Mouse (Mus musculus) layer of hippocampus, adult 18-20 months (tissue): ENCODE results near the gene Tacc2. TPM values are rescaled to one million over a fixed set of nuclear protein-coding genes. Genes with fewer than 3 reads are reported as not detected.
"Not testable (repeated sequence)": the region's sequence is repeated elsewhere in the genome, so short reads cannot be mapped to it uniquely, and the experiment has no call there.

Source experiments
- DNase-seq, 2 experiments: peaks; one replicate each; pipeline ENCODE4 v3.0.0; 2022; ENCODE audit warnings: low spot score in 2 of 2
- total RNA-seq, 2 experiments: library from RNA; stranded (reverse); gene quantifications; 2 replicates each; pipeline ENCODE4 v1.2.3; 2021

Gene Tacc2
- total RNA-seq, 2 experiments from 2014 or later, result 73.8 to 77.5 TPM

- DNase-seq, result no peak
These were observed 70.8 kb downstream of the Tacc2 start for GRCm38 (mm10) chr7:130648061-130648460.

GRCm38 (mm10) chr7:130649257-130649656 is 72.0 kb downstream of the Tacc2 start:
- no peak for DNase-seq

GRCm38 (mm10) chr7:130650621-130651020 is 73.4 kb downstream of the Tacc2 start:
- no peak for DNase-seq

- DNase-seq, result no peak
These were observed 75.9 kb downstream of the Tacc2 start for GRCm38 (mm10) chr7:130653036-130653555.

GRCm38 (mm10) chr7:130654562-130654961 is 77.3 kb downstream of the Tacc2 start:
- no peak for DNase-seq

- DNase-seq, result no peak
These were observed 79.7 kb downstream of the Tacc2 start for GRCm38 (mm10) chr7:130656965-130657364.

- DNase-seq, result no peak
These were observed 80.5 kb downstream of the Tacc2 start for GRCm38 (mm10) chr7:130657751-130658150.

GRCm38 (mm10) chr7:130659129-130659528 is 81.9 kb downstream of the Tacc2 start:
- DNase-seq, result no peak

GRCm38 (mm10) chr7:130662250-130662649 is 85.0 kb downstream of the Tacc2 start:
- DNase-seq, result no peak

- no peak for DNase-seq
These were observed 85.6 kb downstream of the Tacc2 start for GRCm38 (mm10) chr7:130662869-130663268.

GRCm38 (mm10) chr7:130664037-130664436 is 86.8 kb downstream of the Tacc2 start:
- DNase-seq, result no peak

- DNase-seq, result no peak
These were observed 87.4 kb downstream of the Tacc2 start for GRCm38 (mm10) chr7:130664629-130665028.

- no peak for DNase-seq
These were observed 88.1 kb downstream of the Tacc2 start for GRCm38 (mm10) chr7:130665358-130665757.

- not testable (repeated sequence) for DNase-seq
These were observed 90.8 kb downstream of the Tacc2 start for GRCm38 (mm10) chr7:130668013-130668412.

GRCm38 (mm10) chr7:130668729-130669281 is 91.6 kb downstream of the Tacc2 start:
- DNase-seq, result peak in 1 of 2 experiments; percentile 53

- DNase-seq, result peak in 1 of 2 experiments; percentile 55
These were observed 92.2 kb downstream of the Tacc2 start for GRCm38 (mm10) chr7:130669370-130669881.

GRCm38 (mm10) chr7:130670358-130670757 is 93.1 kb downstream of the Tacc2 start:
- no peak for DNase-seq

- no peak for DNase-seq
These were observed 94.1 kb downstream of the Tacc2 start for GRCm38 (mm10) chr7:130671301-130671700.

GRCm38 (mm10) chr7:130673169-130674033 is 96.2 kb downstream of the Tacc2 start:
- peak in 1 of 2 experiments; percentile 50 for DNase-seq

GRCm38 (mm10) chr7:130674526-130674925 is 97.3 kb downstream of the Tacc2 start:
- no peak for DNase-seq

- DNase-seq, result no peak
These were observed 99.8 kb downstream of the Tacc2 start for GRCm38 (mm10) chr7:130676885-130677540.
